Mouse (Mus musculus): Measurements from ENCODE around the gene Mov10.

- no peak for TF ChIP-seq CTCF (IDR thresholded peaks at IDR 0.05; ENCODE audit: low read depth)
- TF ChIP-seq EP300 (optimal IDR thresholded peaks at IDR 0.05) = no peak
Measured at GRCm38 (mm10) chr3:104818749-104819134, 379 bp upstream of the Mov10 start.

All from stomach, postnatal 0 days (tissue).